Mouse (Mus musculus) left cerebral cortex, adult 11 months (tissue): Measurements from ENCODE around the gene Tmem104.
A peak's percentile ranks its signal among the peaks of the same experiment; 100 is the strongest.

Source experiments
- DNase-seq: peaks from one replicate; pipeline ENCODE4 v3.0.0; 2022; ENCODE audit warnings: low spot score

Tmem104 gene

GRCm38 (mm10) chr11:115265771-115266399, 78.6 kb downstream of the Tmem104 start:
- no peak for DNase-seq

GRCm38 (mm10) chr11:115266400-115266778, 79.1 kb downstream of the Tmem104 start:
- no peak for DNase-seq

GRCm38 (mm10) chr11:115267061-115267883, 80.0 kb downstream of the Tmem104 start, which contains the start of gene Grin2c:
Grin2c (minus strand) TSS chr11:115267243.
- no peak for DNase-seq

GRCm38 (mm10) chr11:115267958-115268357, 80.7 kb downstream of the Tmem104 start:
- DNase-seq: no peak

GRCm38 (mm10) chr11:115269330-115270066, 82.2 kb downstream of the Tmem104 start:
- DNase-seq: no peak

- peak; percentile 76 for DNase-seq
Observed at GRCm38 (mm10) chr11:115270148-115270861, 83.0 kb downstream of the Tmem104 start.

- DNase-seq: no peak
Observed at GRCm38 (mm10) chr11:115271052-115271451, 83.8 kb downstream of the Tmem104 start.

- no peak for DNase-seq
Observed at GRCm38 (mm10) chr11:115271481-115271880, 84.2 kb downstream of the Tmem104 start.

GRCm38 (mm10) chr11:115272894-115273498, 85.7 kb downstream of the Tmem104 start:
- DNase-seq: no peak

- DNase-seq: no peak
Observed at GRCm38 (mm10) chr11:115273735-115274134, 86.4 kb downstream of the Tmem104 start.

GRCm38 (mm10) chr11:115274178-115274577, 86.9 kb downstream of the Tmem104 start:
- DNase-seq: no peak

- DNase-seq: no peak
Observed at GRCm38 (mm10) chr11:115274771-115275170, 87.5 kb downstream of the Tmem104 start.

- no peak for DNase-seq
Observed at GRCm38 (mm10) chr11:115275509-115275908, 88.2 kb downstream of the Tmem104 start.

- no peak for DNase-seq
Observed at GRCm38 (mm10) chr11:115275954-115276353, 88.7 kb downstream of the Tmem104 start.

GRCm38 (mm10) chr11:115276780-115277603, 89.7 kb downstream of the Tmem104 start, which contains the start of gene Fdxr:
Fdxr (minus strand) TSS chr11:115277050.
- DNase-seq: peak; percentile 98

GRCm38 (mm10) chr11:115277604-115277975, 90.3 kb downstream of the Tmem104 start:
- DNase-seq: no peak

- no peak for DNase-seq
Observed at GRCm38 (mm10) chr11:115278176-115278575, 90.9 kb downstream of the Tmem104 start.

- no peak for DNase-seq
Observed at GRCm38 (mm10) chr11:115279726-115280125, 92.4 kb downstream of the Tmem104 start.

- no peak for DNase-seq
Observed at GRCm38 (mm10) chr11:115282295-115282694, 95.0 kb downstream of the Tmem104 start.

GRCm38 (mm10) chr11:115282723-115283485, 95.6 kb downstream of the Tmem104 start:
- DNase-seq: no peak
